Mouse (Mus musculus) kidney, adult 9 months (tissue): ENCODE data around the gene Chst11.
A peak's percentile ranks its signal among the peaks of the same experiment; 100 is the strongest.

Experiments
- DNase-seq: peaks from one replicate; pipeline ENCODE4 v3.0.0; 2022

Gene Chst11

DNA sequence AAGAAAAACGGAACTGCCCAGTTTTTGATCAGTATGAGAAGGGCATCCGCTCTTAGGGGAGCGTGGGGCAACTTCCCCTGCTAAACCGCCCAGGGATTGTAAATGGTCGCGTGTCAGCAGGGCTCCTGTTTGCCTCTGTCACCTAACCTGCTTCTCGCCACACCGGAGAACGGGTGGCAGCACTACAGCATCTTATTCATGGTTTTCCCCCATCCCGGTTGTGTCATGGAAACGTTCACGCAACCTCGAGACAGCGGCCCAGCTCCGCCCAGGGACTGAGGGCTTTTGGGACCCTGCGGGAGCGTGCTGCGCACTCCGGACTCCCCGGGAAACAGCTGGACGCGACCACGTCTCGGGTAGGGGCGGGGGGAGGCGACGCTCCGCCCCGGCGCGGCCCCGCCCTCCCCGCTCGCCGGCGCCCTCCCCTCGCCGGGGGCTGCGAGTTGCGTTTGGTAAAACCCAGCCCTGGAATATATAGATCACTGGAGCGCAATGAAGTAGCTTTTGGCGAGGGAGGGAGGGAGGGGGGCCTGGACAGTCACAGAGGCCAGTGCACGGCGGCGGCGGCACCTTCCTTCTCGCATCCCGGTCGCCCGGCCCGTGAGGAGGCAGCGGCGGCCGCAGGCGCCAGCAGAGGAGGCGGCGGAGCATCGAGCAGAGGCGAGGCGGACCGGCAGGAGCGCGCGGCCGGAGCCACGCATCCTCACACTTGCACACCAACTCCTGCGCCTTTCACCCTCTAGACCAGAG is at the start of gene Chst11:
Chst11 (plus strand) TSS at position 549 of the 750 bp plus-strand sequence.
- peak; percentile 81 for DNase-seq

GRCm38 (mm10) chr10:82935774-82936173 is 49.5 kb upstream of the Chst11 start:
- DNase-seq: no peak

- no peak for DNase-seq
These were observed 31.9 kb upstream of the Chst11 start for GRCm38 (mm10) chr10:82953415-82953814.

DNA sequence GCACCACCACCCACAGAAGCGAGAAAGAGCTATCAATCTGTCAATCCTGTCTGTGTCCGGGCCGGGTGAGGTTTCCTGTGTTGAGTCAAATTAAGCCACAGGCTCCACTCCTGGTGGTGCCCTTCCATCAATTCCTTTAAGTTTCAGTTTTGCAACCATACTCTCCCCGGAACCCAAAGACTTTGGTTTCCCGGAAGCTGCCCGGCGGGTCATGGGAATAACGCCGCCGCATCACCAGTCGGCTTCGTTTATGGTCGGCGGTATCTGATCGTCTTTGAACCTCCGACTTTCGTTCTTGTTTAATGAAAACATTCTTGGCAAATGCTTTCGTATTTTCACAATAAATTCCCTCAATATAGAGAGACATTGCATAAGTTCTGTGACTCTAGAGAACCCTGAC is 30.2 kb upstream of the Chst11 start:
- DNase-seq: no peak

- no peak for DNase-seq
These were observed 27.0 kb upstream of the Chst11 start for GRCm38 (mm10) chr10:82958218-82958761.

DNA sequence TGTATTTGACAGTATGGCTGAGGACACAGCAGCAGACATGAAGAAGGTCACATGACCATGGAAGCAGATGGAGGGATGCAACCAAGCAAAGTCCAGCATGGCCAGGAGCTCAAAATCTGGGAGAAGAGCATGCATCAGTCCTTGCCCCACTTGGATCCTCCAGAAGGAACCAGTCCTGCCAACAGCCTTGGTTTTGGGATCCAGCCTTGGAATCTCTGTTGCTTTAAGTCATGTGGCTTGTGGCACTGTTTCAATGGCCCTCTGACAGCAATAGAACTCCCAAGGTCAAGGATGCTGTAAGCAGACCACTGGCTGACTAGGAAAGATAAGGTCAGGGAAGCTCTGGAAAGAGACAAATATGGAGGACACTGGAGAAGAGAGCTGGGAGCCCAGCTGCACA is 26.0 kb upstream of the Chst11 start:
- DNase-seq: no peak

DNA sequence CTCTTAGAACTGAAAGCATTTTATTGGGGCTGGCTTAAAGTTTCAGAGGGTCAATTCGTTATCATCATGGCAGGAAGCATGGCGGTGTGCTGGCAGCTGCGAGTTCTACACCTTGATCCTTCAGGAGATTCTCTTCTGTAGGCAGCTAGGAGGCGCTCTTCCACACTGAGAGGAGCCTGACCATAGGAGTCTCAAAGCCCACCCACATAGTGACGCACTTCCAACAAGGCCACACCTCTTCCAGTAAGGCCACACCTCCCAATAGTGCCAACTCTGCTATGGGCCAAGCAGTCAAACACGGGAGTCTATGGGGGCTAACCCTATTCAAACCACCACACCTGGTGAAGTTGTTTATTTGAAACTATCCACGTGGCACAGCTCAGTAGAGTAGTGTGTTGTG is 24.0 kb upstream of the Chst11 start:
- DNase-seq: no peak

GRCm38 (mm10) chr10:82962018-82962417 is 23.3 kb upstream of the Chst11 start:
- DNase-seq: no peak

DNA sequence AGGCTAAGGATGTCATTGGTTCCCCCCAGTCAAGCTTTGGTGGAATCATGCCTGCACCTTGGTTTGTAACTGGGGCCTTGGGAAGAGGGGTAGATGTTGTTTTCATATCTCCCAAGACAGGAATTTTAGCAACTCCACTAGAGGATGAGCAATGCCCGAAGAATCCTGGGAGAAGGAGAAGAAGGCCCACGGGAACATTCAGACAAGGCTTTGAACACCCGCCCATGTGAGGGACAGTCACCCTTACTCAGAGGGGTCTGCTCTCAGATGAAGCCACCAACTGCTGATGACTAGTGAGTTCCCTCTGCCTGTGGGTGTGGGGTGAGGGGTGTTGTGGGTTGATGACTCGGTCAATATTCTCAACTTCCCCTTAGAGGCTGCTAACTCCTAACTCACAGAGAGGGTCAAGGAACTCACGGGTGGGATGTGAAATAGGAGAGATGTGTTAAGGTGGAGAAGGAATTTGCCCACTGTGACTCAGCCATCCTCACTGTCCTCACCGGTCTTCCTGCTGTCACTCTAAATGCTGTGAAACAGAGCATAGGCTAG is 22.8 kb upstream of the Chst11 start:
- DNase-seq: no peak

DNA sequence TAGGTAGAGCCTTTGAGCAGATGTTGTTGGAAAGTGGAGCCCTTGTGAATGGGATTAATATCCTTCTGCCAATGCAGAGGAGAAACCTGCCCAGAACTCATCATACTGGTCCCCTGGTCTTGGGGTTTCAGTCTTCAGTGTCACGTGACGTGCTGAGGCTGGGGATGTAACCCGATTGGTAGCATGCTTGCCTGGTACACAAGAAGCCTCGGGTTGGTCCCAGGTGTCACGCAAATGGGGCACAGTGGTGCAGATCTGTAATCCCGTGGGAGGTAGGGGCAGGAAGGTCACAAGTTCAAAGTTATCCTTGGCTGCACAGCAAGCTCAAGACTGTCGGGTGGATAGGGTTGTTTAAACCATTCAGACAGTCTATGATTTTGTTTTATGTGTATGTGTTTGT is 20.8 kb upstream of the Chst11 start:
- DNase-seq: no peak

DNA sequence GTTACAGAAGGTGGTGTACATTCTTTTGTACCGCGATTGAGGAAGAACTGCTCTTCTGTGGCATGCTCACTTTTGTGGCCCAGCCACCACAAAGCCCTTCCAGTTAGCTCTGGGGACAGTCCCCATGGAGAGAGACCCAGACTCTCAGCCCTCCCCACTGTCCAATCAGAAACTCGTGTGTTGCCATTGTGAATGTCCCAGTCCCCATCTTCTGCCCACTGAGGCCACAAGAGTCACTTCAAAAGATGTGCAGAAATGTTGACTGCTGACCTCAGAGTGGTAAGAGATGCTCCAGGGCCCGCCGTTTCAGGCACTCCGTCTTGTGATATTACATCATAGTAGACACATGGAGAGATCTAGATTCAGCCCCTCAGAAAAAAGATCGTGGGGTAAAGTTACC is 18.6 kb upstream of the Chst11 start:
- no peak for DNase-seq

DNA sequence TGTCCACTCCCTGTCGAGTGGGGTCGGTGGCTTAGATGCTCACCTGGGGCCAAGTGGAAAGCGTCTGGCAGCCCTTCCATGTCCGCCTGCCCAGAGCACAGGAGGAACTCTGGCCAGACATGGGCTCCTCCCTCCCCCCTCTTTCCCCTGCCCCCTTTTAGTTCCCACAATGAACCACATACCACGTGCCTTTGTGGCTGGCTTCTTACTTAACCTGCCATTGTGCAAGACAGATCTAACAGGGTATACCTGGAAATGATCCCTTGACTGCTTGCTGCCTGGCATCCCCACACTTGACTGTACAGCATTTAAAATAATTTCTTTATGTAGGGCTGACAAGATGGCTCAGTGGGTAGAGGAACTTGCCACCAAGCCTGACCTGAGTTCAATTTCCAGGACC is 15.7 kb upstream of the Chst11 start:
- DNase-seq: no peak

- DNase-seq: no peak
These were observed 13.7 kb upstream of the Chst11 start for GRCm38 (mm10) chr10:82971549-82971948.

DNA sequence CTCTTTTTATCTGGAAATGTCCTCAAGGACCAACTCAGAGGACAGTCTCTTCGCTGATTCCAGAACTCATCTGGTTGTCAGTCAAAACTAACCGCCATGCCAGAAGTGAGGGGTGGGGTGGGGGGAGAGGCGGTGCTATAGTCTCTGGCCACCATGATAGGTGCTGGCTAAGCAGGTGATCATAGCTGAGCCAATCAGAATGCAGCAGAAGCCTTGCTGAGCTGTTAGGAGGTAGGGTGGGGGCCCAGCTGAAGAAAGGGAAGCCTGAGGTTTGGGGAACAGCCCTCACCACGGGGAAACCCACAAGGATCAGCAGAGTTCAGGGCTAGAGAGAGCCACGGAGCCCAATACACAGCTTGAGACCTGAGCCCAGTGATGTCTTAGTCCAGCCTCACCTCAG is 11.1 kb upstream of the Chst11 start:
- no peak for DNase-seq

GRCm38 (mm10) chr10:82974627-82975177 is 10.6 kb upstream of the Chst11 start:
- no peak for DNase-seq

DNA sequence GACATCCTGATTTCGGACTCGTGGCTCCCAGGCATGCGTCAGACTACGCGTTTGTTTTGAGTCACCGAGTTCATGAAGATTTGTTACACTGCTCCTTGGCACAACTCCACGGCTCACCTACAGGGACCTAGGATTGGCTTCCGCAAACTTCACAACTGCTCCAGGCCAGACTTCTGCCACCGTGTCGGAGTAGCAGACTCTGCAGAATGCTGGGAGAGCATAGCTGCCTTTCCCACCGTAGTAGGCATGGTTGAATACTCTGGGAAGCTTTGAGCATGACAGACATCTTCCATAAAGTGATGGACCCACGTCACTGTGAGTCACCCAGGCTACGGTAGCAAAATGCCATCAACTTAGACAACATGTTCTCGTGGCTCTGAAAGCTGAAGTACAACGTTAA is 9.5 kb upstream of the Chst11 start:
- DNase-seq: no peak

GRCm38 (mm10) chr10:82982286-82982685 is 3.0 kb upstream of the Chst11 start:
- DNase-seq: no peak

DNA sequence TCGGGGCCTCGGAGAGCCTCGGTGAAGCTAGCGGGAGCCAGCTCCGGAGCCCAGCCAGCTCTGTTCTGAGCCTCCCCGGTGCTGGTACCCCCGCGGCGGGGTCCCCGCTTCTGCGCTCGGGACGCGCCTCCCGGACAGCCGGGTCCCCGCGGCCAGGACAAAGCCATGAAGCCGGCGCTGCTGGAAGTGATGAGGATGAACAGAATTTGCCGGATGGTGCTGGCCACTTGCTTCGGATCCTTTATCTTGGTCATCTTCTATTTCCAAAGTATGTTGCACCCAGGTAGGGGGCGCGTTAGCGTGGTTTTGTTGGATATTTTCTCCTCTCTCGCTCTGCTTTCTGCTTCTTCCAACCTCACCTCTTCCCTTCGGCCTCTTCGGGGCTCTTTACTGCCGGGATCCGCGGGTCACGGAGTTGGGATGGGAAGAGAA is 418 bp downstream of the Chst11 start:
- peak; percentile 80 for DNase-seq

GRCm38 (mm10) chr10:82986251-82986992 is 1.1 kb downstream of the Chst11 start:
- peak; percentile 46 for DNase-seq

DNA sequence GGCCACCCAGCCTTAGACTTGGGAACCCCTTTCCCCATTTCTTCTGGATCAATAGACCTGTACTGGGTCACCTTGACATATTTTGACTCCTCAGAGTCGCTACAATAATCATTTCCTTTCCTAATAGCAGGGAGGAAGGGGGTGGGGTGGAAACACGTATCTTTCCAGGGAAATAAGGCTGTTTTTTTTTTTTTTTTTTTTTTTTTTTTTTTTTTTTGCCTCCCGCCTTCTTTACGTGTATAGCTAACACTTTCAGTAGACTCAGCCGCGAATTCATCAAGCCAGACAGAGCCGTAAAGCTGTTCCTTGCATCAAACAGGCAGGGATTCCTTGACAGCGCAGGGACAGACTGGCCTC is 1.7 kb downstream of the Chst11 start:
- no peak for DNase-seq

GRCm38 (mm10) chr10:82987394-82987793 is 2.1 kb downstream of the Chst11 start:
- peak; percentile 61 for DNase-seq

- peak; percentile 61 for DNase-seq
These were observed 4.2 kb downstream of the Chst11 start for GRCm38 (mm10) chr10:82989418-82990025.

DNA sequence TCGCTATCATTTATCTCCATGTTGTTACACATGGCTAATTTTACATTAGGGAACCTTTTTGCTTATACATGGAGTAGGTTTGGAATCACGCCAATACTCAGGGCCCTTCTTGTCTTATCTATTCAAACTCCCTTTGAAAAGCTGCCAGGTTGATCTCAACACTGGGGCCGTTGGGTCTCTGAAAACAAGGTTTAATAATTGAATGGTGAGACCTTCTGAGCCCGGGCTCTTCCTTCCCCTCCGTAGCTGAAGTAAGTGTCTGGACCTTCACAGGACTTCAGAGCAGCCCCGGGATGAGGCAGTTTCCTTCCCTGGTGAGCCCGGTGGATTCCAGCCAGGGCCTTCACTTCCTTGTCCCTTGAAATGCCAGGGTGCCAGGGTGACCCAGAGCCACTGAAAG is 5.6 kb downstream of the Chst11 start:
- peak; percentile 49 for DNase-seq
